Mouse (Mus musculus): ENCODE measurements around the gene Pdcl3. TPM values are rescaled to one million over a fixed set of nuclear protein-coding genes. Genes with fewer than 3 reads are reported as not detected.
"Not testable (repeated sequence)": the region's sequence is repeated elsewhere in the genome, so short reads cannot be mapped to it uniquely, and the experiment has no call there.

Gene Pdcl3
- polyA plus RNA-seq, 1 experiment from 2014 or later: 170 TPM

DNA sequence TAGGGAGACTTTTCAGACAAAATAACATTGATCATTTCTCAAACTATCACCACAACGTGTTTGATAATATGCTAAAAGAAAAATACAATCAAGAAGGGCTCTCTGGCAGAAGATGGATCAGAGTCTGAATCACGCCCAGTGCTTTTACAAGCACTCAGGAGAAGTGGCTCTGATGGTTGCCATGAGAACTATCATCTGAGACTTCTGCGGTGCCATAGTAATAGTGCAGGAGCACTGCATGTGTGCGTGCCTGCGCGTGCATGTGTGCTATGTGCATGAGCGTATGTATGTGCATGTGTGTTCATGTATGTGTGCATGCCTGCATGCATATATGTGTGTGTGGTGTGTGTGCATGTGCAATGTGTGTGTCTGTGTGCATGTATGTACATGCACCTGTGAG lies 43.8 kb downstream of the Pdcl3 start:
- WGBS: 86% methylated on average over 7 of the region's 7 CpGs
- no peak overlapping the region for H3K4me3 ChIP-seq
- no peak overlapping the region for H3K4me2 ChIP-seq (replicated peaks)
- no peak for ATAC-seq (ENCODE audit: low FRiP score, low read depth)
- peaks cover 12% of the 10 kb centered on the region for H3K27me3 ChIP-seq
- H3K36me3 ChIP-seq: no peaks in the 10 kb centered on the region
- H3K27ac ChIP-seq: no peak overlapping the region
- no peak overlapping the region for H3K9ac ChIP-seq
- peaks cover 4% of the 10 kb centered on the region; the same call in 1 of the 2 replicates for H3K4me1 ChIP-seq
- no peaks in the 10 kb centered on the region for H3K9me3 ChIP-seq

DNA sequence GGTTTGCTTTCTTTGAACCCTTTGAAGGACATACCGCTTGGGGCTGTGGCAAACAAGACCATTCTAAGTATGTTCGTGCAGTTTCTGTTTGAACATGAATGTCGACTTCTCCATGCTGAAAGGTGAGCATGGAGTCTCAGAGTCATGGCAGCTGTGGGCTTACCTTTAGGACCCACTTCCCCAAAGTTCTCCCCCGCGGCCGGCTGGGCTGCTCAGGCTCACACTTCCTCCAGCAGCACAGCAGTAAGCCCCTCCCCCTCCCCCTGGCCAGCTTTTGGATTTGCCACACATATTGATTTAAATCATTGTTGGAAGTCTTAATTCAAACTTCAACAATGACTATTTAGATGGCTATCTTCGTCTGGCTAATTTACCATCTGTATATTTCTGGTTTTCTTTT lies 44.7 kb downstream of the Pdcl3 start:
- 13% methylated on average over 7 of the region's 7 CpGs for WGBS
- no peak for ATAC-seq (ENCODE audit: low FRiP score, low read depth)
- Histone ChIP-seq H3K9ac (peak overlapping the region; percentile 26; the same call in 1 of the 2 replicates), H3K9me3 (no peaks in the 10 kb centered on the region), H3K27ac (no peak overlapping the region), H3K27me3 (peaks cover 12% of the 10 kb centered on the region), H3K4me3 (peak overlapping the region; percentile 26), H3K36me3 (no peaks in the 10 kb centered on the region), H3K4me2 (replicated peaks) (peak overlapping the region; percentile 55), H3K4me1 (peaks cover 4% of the 10 kb centered on the region; the same call in 1 of the 2 replicates)

DNA sequence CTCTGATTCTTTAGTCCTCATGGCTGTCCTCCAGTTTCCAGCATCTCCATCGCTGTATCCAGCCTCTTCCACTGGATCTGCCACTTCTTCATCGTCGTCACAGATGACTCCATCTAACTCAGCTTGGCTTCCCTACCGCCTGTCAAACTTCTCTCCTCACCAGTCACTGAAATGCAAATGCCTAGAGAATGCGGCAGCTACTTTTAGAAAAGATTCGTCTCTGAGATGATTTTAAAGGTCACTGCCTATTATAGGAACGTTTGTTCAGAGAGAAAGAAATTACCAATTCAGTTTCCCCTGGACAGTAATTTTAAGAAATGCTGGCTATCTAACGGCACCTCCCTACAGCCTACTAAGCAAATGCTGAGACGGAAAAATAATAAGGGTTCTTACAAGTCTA lies 50.4 kb downstream of the Pdcl3 start:
- Histone ChIP-seq H3K27ac (no peak overlapping the region), H3K4me3 (no peak overlapping the region), H3K4me2 (replicated peaks) (no peak overlapping the region), H3K9ac (no peak overlapping the region), H3K36me3 (no peaks in the 10 kb centered on the region), H3K4me1 (no peaks in the 10 kb centered on the region), H3K27me3 (no peaks in the 10 kb centered on the region), H3K9me3 (no peaks in the 10 kb centered on the region)
- WGBS: 84% methylated on average over 9 of the region's 9 CpGs
- ATAC-seq (ENCODE audit: low FRiP score, low read depth): no peak

DNA sequence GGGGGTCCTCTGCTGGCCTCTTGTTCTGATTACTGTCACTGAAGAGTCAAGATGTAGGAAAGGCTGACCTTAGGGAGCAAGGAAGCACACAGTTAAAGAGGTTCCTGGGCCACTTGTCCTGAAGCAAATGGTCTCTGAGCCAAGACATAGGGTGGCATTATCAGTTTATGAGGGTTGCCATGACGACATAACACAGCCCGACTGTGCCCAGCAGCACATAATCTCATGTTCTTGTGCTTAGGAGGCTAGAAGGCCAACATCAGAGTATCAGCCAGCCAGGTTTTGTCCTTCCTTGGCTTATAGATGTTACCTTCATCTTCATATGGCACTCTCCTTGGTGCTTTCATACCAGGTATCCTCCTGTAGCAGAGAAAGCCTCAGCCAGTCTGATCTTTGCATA lies 56.8 kb downstream of the Pdcl3 start:
- Histone ChIP-seq H3K36me3 (no peaks in the 10 kb centered on the region), H3K4me1 (peaks cover 7% of the 10 kb centered on the region; the same call in 1 of the 2 replicates), H3K9me3 (no peaks in the 10 kb centered on the region), H3K4me3 (no peak overlapping the region), H3K27me3 (no peaks in the 10 kb centered on the region), H3K27ac (no peak overlapping the region), H3K9ac (no peak overlapping the region), H3K4me2 (replicated peaks) (no peak overlapping the region)
- ATAC-seq (ENCODE audit: low FRiP score, low read depth): no peak
- WGBS: 60% methylated on average over 2 of the region's 2 CpGs

DNA sequence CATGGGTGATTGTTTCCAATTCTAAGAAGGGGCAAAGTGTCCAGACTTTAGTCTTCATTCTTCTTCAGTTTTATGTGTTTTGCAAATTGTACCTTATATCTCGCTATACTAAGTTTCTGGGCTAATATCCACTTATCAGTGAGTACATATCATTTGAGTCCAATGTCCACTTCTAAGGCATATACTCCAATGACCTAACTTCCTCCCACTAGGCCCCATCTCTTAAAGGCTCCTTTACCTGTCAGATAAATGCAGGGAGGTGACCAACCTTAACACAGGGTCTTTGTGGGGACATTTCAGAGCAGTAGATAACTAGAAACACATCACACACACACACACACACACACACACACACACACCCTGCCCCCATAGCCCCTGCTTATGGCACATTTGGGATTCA lies 59.0 kb downstream of the Pdcl3 start:
- not testable (repeated sequence) for H3K27ac ChIP-seq; H3K27me3 ChIP-seq; H3K4me2 ChIP-seq (replicated peaks); H3K4me3 ChIP-seq; H3K9ac ChIP-seq; H3K36me3 ChIP-seq; H3K9me3 ChIP-seq; ATAC-seq (ENCODE audit: low FRiP score, low read depth); H3K4me1 ChIP-seq
- WGBS: 93% methylated on average over 1 of the region's 1 CpGs

DNA sequence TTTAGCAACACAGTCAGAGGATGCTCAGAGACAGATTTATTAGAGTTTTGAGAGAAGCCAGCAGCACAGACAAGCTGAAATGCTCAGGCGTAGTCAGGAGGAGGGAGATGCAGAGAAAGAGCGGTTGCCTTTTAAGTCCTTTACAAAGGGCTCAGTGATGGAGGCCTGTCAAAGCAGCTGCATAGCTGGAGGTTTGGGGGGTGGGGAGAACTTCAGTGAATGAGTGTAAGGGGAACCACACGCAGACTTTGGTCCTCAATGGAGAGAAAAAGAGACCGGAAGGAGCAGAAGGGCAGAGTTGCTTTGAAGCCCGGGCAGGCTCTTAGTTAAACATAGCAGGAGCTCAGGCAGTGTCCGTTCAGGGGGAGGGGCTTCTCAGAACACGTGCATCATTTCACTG lies 61.3 kb downstream of the Pdcl3 start:
- no peak for ATAC-seq (ENCODE audit: low FRiP score, low read depth)
- H3K4me1 ChIP-seq: peaks cover 8% of the 10 kb centered on the region; the same call in 1 of the 2 replicates
- H3K27ac ChIP-seq: no peak overlapping the region
- no peaks in the 10 kb centered on the region for H3K27me3 ChIP-seq
- no peak overlapping the region for H3K4me3 ChIP-seq
- WGBS: 12% methylated on average over 7 of the region's 7 CpGs
- no peaks in the 10 kb centered on the region for H3K36me3 ChIP-seq
- no peak overlapping the region for H3K4me2 ChIP-seq (replicated peaks)
- H3K9ac ChIP-seq: no peak overlapping the region
- H3K9me3 ChIP-seq: peaks cover 13% of the 10 kb centered on the region

Other genes with a start within 250 kb of the Pdcl3 start
- 1.4 and 1.6 TPM in 2 replicates for gene Lonrf2, start 148.9 kb upstream of the Pdcl3 start, polyA plus RNA-seq (2015; fragmentation: Nextera tagmentation; extraction: Ambion mirVana)
- gene Chst10, start 87.4 kb upstream of the Pdcl3 start, polyA plus RNA-seq (2015; fragmentation: Nextera tagmentation; extraction: Ambion mirVana): 12.6 and 12.7 TPM in 2 replicates
- not detected in 2 replicates for gene Nms, start 46.5 kb upstream of the Pdcl3 start, polyA plus RNA-seq (2015; fragmentation: Nextera tagmentation; extraction: Ambion mirVana)
- 0.72 and 0.80 TPM in 2 replicates for gene Npas2, start 208.1 kb downstream of the Pdcl3 start, polyA plus RNA-seq (2015; fragmentation: Nextera tagmentation; extraction: Ambion mirVana)

Data from limb, embryonic 13.5 days (tissue).